Mouse (Mus musculus) liver, postnatal 0 days (tissue): ENCODE results near the gene Ip6k1.

Experiments used
- CTCF ChIP-seq: sonication (generic); IDR thresholded peaks from 2 replicates; pipeline ENCODE4 v1.5.1; 2016; ENCODE audit warnings: antibody characterized with exemption, low read depth
- EP300 ChIP-seq: IDR thresholded peaks from 2 replicates; pipeline ENCODE4 v1.6.1; 2016; ENCODE audit warnings: antibody characterized with exemption, low read depth, mild to moderate bottlenecking

DNA sequence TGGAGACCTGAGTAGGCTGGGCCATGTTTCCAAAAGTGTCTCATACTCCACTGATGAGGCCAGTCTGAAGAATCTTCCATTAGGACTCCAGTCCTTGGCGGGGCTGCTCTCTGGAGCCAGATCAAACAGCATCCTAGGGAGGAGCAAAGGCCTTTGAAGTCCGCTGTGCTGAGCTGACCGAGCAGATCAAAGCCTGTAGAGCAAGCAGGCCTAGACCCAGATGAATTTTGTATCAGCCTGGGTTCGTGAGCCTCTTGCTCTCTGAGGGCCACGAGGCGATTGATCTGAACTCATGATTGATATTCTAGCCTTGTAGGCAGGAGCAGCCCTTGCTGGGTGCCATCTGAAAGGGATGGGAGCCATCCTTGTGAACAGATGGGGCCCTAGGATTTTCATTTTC is 42.4 kb upstream of the Ip6k1 start:
- no peak for TF ChIP-seq CTCF
- TF ChIP-seq EP300: no peak
